Mouse (Mus musculus): ENCODE measurements around the gene Ahcyl2. TPM values are rescaled to one million over a fixed set of nuclear protein-coding genes. Genes with fewer than 3 reads are reported as not detected.

Ahcyl2 gene
- 0.34 and 0.39 TPM in 2 replicates for polyA plus RNA-seq (2012)

GRCm38 (mm10) chr6:29767813-29768660 is at the start of gene Ahcyl2:
Gene Ahcyl2 (plus strand): TSS chr6:29768011.
- Histone ChIP-seq H3K9me3 (ENCODE audit: control insufficient read depth, low read length) (no peaks in the 10 kb centered on the region), H3K4me1 (ENCODE audit: control insufficient read depth) (peaks cover 27% of the 10 kb centered on the region), H3K27me3 (ENCODE audit: control insufficient read depth) (peaks cover 3% of the 10 kb centered on the region; the same call in 1 of the 2 replicates), H3K36me3 (ENCODE audit: control insufficient read depth) (no peaks in the 10 kb centered on the region; the same call in 1 of the 2 replicates), H3K4me3 (replicated peaks) (peak within 1 kb of the TSS; percentile 85)
- no peak for TF ChIP-seq GATA1 (IDR thresholded peaks at IDR 0.05; ENCODE audit: low read length)
- TF ChIP-seq TAL1 (IDR thresholded peaks at IDR 0.05; ENCODE audit: low read length): no peak

DNA sequence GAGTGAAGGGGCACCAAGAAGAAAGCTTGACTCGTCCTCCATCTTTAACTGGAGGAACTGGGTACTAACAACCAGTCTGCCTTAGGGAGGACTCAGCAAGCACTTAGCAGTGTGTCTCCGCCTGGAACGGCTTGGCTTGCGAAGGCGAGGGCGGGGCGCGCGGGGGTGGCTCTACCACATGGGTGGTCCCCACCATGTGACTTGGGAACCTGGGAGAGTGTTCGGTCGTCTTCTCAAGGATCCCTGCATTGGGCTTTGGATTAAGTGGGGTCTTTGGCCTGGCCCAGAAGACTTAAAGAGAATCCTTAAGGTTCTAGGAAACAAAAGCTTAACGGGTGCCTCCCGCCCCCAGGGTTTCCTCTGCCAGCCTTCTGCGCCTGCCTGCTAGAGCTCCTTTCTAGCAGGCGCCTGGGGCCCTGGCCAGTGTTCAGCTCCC is 48.9 kb upstream of the Ahcyl2 start:
- peaks cover 24% of the 10 kb centered on the region for H3K4me1 ChIP-seq (ENCODE audit: control insufficient read depth)
- peaks cover 84% of the 10 kb centered on the region for H3K36me3 ChIP-seq (ENCODE audit: control insufficient read depth)
- H3K4me3 ChIP-seq (replicated peaks): no peak overlapping the region
- peaks cover 3% of the 10 kb centered on the region; the same call in 1 of the 2 replicates for H3K27me3 ChIP-seq (ENCODE audit: control insufficient read depth)
- peaks cover 3% of the 10 kb centered on the region for H3K9me3 ChIP-seq (ENCODE audit: control insufficient read depth, low read length)
- TF ChIP-seq TAL1 (IDR thresholded peaks at IDR 0.05; ENCODE audit: low read length): no peak
- TF ChIP-seq GATA1 (IDR thresholded peaks at IDR 0.05; ENCODE audit: low read length): no peak

GRCm38 (mm10) chr6:29721890-29722289 is 45.9 kb upstream of the Ahcyl2 start:
- peaks cover 3% of the 10 kb centered on the region for H3K9me3 ChIP-seq (ENCODE audit: control insufficient read depth, low read length)
- H3K4me3 ChIP-seq (replicated peaks): no peak overlapping the region
- peaks cover 18% of the 10 kb centered on the region for H3K4me1 ChIP-seq (ENCODE audit: control insufficient read depth)
- peaks cover 54% of the 10 kb centered on the region for H3K36me3 ChIP-seq (ENCODE audit: control insufficient read depth)
- H3K27me3 ChIP-seq (ENCODE audit: control insufficient read depth): peaks cover 3% of the 10 kb centered on the region; the same call in 1 of the 2 replicates
- TF ChIP-seq TAL1 (IDR thresholded peaks at IDR 0.05; ENCODE audit: low read length) (no peak), GATA1 (IDR thresholded peaks at IDR 0.05; ENCODE audit: low read length) (no peak)

DNA sequence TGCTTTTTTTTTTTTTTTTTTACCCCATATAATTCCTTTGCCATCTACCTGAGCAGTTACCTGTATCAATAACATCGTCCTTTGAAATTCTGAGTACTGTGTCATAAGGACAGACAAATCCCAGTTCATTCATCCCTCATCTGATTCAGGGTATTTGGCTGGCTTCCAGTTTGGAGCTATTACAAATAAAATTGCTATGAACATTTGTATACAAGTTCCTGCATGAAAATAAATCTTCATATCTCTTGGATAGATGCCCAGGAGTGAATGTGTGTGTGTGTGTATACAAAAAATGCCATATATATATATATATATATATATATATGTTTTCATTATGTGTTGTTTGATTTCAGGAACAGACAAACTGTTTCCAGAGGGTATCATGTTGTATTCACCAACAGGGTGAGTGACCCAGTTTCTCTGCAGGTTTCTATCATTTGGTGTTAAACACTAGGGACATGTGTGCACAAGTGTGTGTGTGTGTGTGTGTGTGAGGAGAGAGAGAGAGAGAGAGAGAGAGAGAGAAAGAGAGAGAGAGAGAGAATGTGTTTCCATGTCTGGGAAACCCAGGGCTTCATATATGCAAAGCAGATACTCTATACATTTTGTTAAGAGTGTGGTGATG is 41.1 kb upstream of the Ahcyl2 start:
- H3K36me3 ChIP-seq (ENCODE audit: control insufficient read depth): peaks cover 6% of the 10 kb centered on the region
- peaks cover 3% of the 10 kb centered on the region for H3K9me3 ChIP-seq (ENCODE audit: control insufficient read depth, low read length)
- no peak overlapping the region for H3K4me3 ChIP-seq (replicated peaks)
- peaks cover 25% of the 10 kb centered on the region for H3K27me3 ChIP-seq (ENCODE audit: control insufficient read depth)
- TF ChIP-seq GATA1 (IDR thresholded peaks at IDR 0.05; ENCODE audit: low read length) (no peak), TAL1 (IDR thresholded peaks at IDR 0.05; ENCODE audit: low read length) (no peak)
- peaks cover 5% of the 10 kb centered on the region for H3K4me1 ChIP-seq (ENCODE audit: control insufficient read depth)

DNA sequence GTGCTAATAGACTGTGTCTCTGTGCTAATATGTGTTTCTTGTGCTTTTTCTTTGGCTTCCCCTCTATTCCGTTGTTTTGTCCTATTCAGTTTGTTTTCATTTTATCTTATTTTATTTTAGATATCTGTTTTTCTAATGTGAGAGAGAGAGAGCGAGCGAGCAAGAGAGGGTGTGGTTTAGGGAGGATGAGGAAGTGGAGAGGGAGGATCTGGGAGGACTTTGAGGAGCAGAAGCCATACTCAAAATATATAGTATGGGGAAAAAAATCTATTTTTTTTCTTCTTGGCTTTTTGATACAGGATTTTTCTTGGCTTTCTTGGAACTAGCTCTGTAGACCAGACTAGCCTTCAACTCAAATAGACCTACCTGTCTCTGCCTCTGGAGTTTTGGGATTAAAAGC is 39.8 kb upstream of the Ahcyl2 start:
- no peak overlapping the region for H3K4me3 ChIP-seq (replicated peaks)
- peaks cover 5% of the 10 kb centered on the region for H3K4me1 ChIP-seq (ENCODE audit: control insufficient read depth)
- TF ChIP-seq TAL1 (IDR thresholded peaks at IDR 0.05; ENCODE audit: low read length) (no peak), GATA1 (IDR thresholded peaks at IDR 0.05; ENCODE audit: low read length) (no peak)
- peaks cover 3% of the 10 kb centered on the region for H3K9me3 ChIP-seq (ENCODE audit: control insufficient read depth, low read length)
- H3K36me3 ChIP-seq (ENCODE audit: control insufficient read depth): peaks cover 2% of the 10 kb centered on the region; the same call in 1 of the 2 replicates
- peaks cover 39% of the 10 kb centered on the region for H3K27me3 ChIP-seq (ENCODE audit: control insufficient read depth)

- H3K27me3 ChIP-seq (ENCODE audit: control insufficient read depth): peaks cover 49% of the 10 kb centered on the region
- H3K4me3 ChIP-seq (replicated peaks): no peak overlapping the region
- TF ChIP-seq TAL1 (IDR thresholded peaks at IDR 0.05; ENCODE audit: low read length): no peak
- no peak for TF ChIP-seq GATA1 (IDR thresholded peaks at IDR 0.05; ENCODE audit: low read length)
- H3K9me3 ChIP-seq (ENCODE audit: control insufficient read depth, low read length): no peaks in the 10 kb centered on the region
- peaks cover 5% of the 10 kb centered on the region for H3K4me1 ChIP-seq (ENCODE audit: control insufficient read depth)
- no peaks in the 10 kb centered on the region for H3K36me3 ChIP-seq (ENCODE audit: control insufficient read depth)
These were observed 38.3 kb upstream of the Ahcyl2 start for GRCm38 (mm10) chr6:29729491-29729890.

DNA sequence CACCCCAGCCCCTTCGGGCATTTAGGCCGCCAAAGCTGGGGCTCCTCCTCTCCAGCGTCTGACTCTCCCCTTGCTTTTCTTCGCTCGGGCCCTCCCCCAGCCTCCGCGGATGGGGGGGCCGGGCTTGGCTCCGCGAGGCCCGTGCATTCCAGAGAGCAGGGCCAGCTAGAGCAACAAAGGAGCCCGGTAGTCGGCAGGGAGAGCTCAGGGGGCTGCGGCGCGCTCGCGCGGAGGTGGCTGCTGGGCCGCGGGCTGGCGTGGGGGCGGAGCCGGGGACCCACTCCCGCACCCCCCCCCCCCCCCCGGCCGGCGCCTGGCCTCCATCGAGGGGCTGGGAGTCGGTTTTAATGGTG is 32.5 kb upstream of the Ahcyl2 start, which contains the start of gene Smo:
TSS of gene Smo (plus strand) at position 168 of the 353 bp plus-strand sequence.
- H3K36me3 ChIP-seq (ENCODE audit: control insufficient read depth): no peaks in the 10 kb centered on the region; the same call in 1 of the 2 replicates
- peak within 1 kb of the TSS; percentile 73 for H3K4me3 ChIP-seq (replicated peaks)
- TF ChIP-seq TAL1 (IDR thresholded peaks at IDR 0.05; ENCODE audit: low read length) (no peak), GATA1 (IDR thresholded peaks at IDR 0.05; ENCODE audit: low read length) (no peak)
- H3K9me3 ChIP-seq (ENCODE audit: control insufficient read depth, low read length): no peaks in the 10 kb centered on the region; the same call in 1 of the 2 replicates
- H3K27me3 ChIP-seq (ENCODE audit: control insufficient read depth): peaks cover 66% of the 10 kb centered on the region
- H3K4me1 ChIP-seq (ENCODE audit: control insufficient read depth): peaks cover 27% of the 10 kb centered on the region

GRCm38 (mm10) chr6:29735689-29736451 is 31.9 kb upstream of the Ahcyl2 start:
- H3K36me3 ChIP-seq (ENCODE audit: control insufficient read depth): no peaks in the 10 kb centered on the region; the same call in 1 of the 2 replicates
- H3K4me1 ChIP-seq (ENCODE audit: control insufficient read depth): peaks cover 27% of the 10 kb centered on the region
- peak overlapping the region; percentile 73 for H3K4me3 ChIP-seq (replicated peaks)
- TF ChIP-seq GATA1 (IDR thresholded peaks at IDR 0.05; ENCODE audit: low read length) (no peak), TAL1 (IDR thresholded peaks at IDR 0.05; ENCODE audit: low read length) (no peak)
- H3K27me3 ChIP-seq (ENCODE audit: control insufficient read depth): peaks cover 63% of the 10 kb centered on the region
- H3K9me3 ChIP-seq (ENCODE audit: control insufficient read depth, low read length): no peaks in the 10 kb centered on the region; the same call in 1 of the 2 replicates

Data from erythroblast, embryonic 14.5 days (primary cell).